Mouse (Mus musculus): ENCODE measurements around the gene Kcnj4. TPM values are rescaled to one million over a fixed set of nuclear protein-coding genes. Genes with fewer than 3 reads are reported as not detected.

The Kcnj4 gene
- polyA plus RNA-seq, 2 experiments = not detected

GRCm38 (mm10) chr15:79441331-79442256, 63.4 kb downstream of the Kcnj4 start:
- Histone ChIP-seq H3K27ac (no peak overlapping the region), H3K4me3 (ENCODE audit: insufficient read depth in 1 of 2, low read depth in 2 of 2, low read length in 2 of 2) (peak overlapping the region; percentile 64), H3K9me3 (ENCODE audit: control insufficient read depth, low read length) (no peaks in the 10 kb centered on the region), H3K36me3 (replicated peaks; ENCODE audit: control insufficient read depth, insufficient read depth, low read depth) (no peaks in the 10 kb centered on the region), H3K9ac (replicated peaks) (peak overlapping the region; percentile 70), H3K27me3 (ENCODE audit: control insufficient read depth, insufficient read depth, low read length) (no peaks in the 10 kb centered on the region; the same call in 1 of the 2 replicates), H3K4me1 (replicated peaks; ENCODE audit: control insufficient read depth in 2 of 2, insufficient read depth in 2 of 2, low read length in 1 of 2) (peaks cover 0 to 2% of the 10 kb centered on the region in 2 experiments; a peak in 2 of 4 replicates), H3K4me2 (ENCODE audit: low read depth) (peak overlapping the region; percentile 71)
- WGBS (ENCODE audit: insufficient replicate concordance) = 1% methylated on average over 81 of the region's 107 CpGs
- DNase-seq (ENCODE audit: low read depth in 3 of 3, low spot score in 3 of 3) (peak in 1 of 3 experiments; percentile 28), ATAC-seq (ENCODE audit: insufficient read depth) (peak; percentile 70; the same call in 1 of the 2 replicates)
- TF ChIP-seq CTCF (IDR thresholded peaks at IDR 0.05; ENCODE audit: low read depth) (no peak), EP300 (IDR thresholded peaks at IDR 0.05; ENCODE audit: low read depth) (no peak)

GRCm38 (mm10) chr15:79440651-79441330, 64.2 kb downstream of the Kcnj4 start:
- no peaks in the 10 kb centered on the region for H3K36me3 ChIP-seq (replicated peaks; ENCODE audit: control insufficient read depth, insufficient read depth, low read depth)
- TF ChIP-seq CTCF (IDR thresholded peaks at IDR 0.05; ENCODE audit: low read depth) (no peak), EP300 (IDR thresholded peaks at IDR 0.05; ENCODE audit: low read depth) (no peak)
- H3K9me3 ChIP-seq (ENCODE audit: control insufficient read depth, low read length) = no peaks in the 10 kb centered on the region
- peak overlapping the region; percentile 70 for H3K9ac ChIP-seq (replicated peaks)
- H3K4me2 ChIP-seq (ENCODE audit: low read depth) = peak overlapping the region; percentile 71
- WGBS (ENCODE audit: insufficient replicate concordance) = 28% methylated on average over 11 of the region's 11 CpGs
- no peak for ATAC-seq (ENCODE audit: insufficient read depth)
- no peaks in the 10 kb centered on the region; the same call in 1 of the 2 replicates for H3K27me3 ChIP-seq (ENCODE audit: control insufficient read depth, insufficient read depth, low read length)
- H3K27ac ChIP-seq = no peak overlapping the region
- DNase-seq (ENCODE audit: low read depth in 3 of 3, low spot score in 3 of 3) = no peak
- H3K4me1 ChIP-seq (replicated peaks; ENCODE audit: control insufficient read depth in 2 of 2, insufficient read depth in 2 of 2, low read length in 1 of 2) = peaks cover 0 to 4% of the 10 kb centered on the region in 2 experiments; a peak in 2 of 4 replicates
- peak overlapping the region; percentile 64 for H3K4me3 ChIP-seq (ENCODE audit: insufficient read depth in 1 of 2, low read depth in 2 of 2, low read length in 2 of 2)

GRCm38 (mm10) chr15:79440223-79440622, 64.8 kb downstream of the Kcnj4 start:
- Histone ChIP-seq H3K27ac (no peak overlapping the region), H3K9ac (replicated peaks) (no peak overlapping the region), H3K4me3 (ENCODE audit: insufficient read depth in 1 of 2, low read depth in 2 of 2, low read length in 2 of 2) (no peak overlapping the region), H3K27me3 (ENCODE audit: control insufficient read depth, insufficient read depth, low read length) (no peaks in the 10 kb centered on the region; the same call in 1 of the 2 replicates), H3K4me1 (replicated peaks; ENCODE audit: control insufficient read depth in 2 of 2, insufficient read depth in 2 of 2, low read length in 1 of 2) (peaks cover 2 to 9% of the 10 kb centered on the region in 2 experiments), H3K9me3 (ENCODE audit: control insufficient read depth, low read length) (no peaks in the 10 kb centered on the region), H3K4me2 (ENCODE audit: low read depth) (no peak overlapping the region), H3K36me3 (replicated peaks; ENCODE audit: control insufficient read depth, insufficient read depth, low read depth) (no peaks in the 10 kb centered on the region)
- 64% methylated on average over 4 of the region's 4 CpGs for WGBS (ENCODE audit: insufficient replicate concordance)
- DNase-seq (ENCODE audit: low read depth in 3 of 3, low spot score in 3 of 3) (no peak), ATAC-seq (ENCODE audit: insufficient read depth) (no peak)
- TF ChIP-seq EP300 (IDR thresholded peaks at IDR 0.05; ENCODE audit: low read depth) = no peak
- TF ChIP-seq CTCF (IDR thresholded peaks at IDR 0.05; ENCODE audit: low read depth) = no peak

DNA sequence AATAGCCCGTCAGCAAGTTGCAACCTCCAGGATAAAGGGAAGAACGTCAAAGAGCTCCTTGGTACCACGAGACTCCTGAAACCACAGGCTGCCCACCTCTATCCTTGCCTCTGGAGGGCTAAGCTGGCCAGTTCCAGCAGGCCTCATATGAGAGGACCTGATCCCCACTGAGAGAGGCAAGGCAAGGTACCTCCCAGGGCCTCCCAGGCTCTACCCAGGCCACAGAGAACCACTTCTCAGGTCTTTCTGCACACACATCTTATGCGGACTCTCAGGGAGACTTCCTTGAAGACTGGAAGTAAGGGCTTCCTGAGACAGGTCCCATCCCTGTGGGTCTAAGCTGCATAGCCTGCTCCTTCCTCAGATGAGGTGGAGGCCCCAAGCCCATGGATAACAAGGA, 65.7 kb downstream of the Kcnj4 start:
- Histone ChIP-seq H3K4me1 (replicated peaks; ENCODE audit: control insufficient read depth in 2 of 2, insufficient read depth in 2 of 2, low read length in 1 of 2) (peaks cover 4 to 10% of the 10 kb centered on the region in 2 experiments), H3K27me3 (ENCODE audit: control insufficient read depth, insufficient read depth, low read length) (no peaks in the 10 kb centered on the region; the same call in 1 of the 2 replicates), H3K9me3 (ENCODE audit: control insufficient read depth, low read length) (no peaks in the 10 kb centered on the region), H3K4me3 (ENCODE audit: insufficient read depth in 1 of 2, low read depth in 2 of 2, low read length in 2 of 2) (no peak overlapping the region), H3K27ac (no peak overlapping the region), H3K36me3 (replicated peaks; ENCODE audit: control insufficient read depth, insufficient read depth, low read depth) (no peaks in the 10 kb centered on the region), H3K4me2 (ENCODE audit: low read depth) (no peak overlapping the region), H3K9ac (replicated peaks) (no peak overlapping the region)
- ATAC-seq (ENCODE audit: insufficient read depth) (no peak), DNase-seq (ENCODE audit: low read depth in 3 of 3, low spot score in 3 of 3) (no peak)
- TF ChIP-seq CTCF (IDR thresholded peaks at IDR 0.05; ENCODE audit: low read depth) (no peak), EP300 (IDR thresholded peaks at IDR 0.05; ENCODE audit: low read depth) (no peak)
- 63% methylated on average over 4 of the region's 4 CpGs for WGBS (ENCODE audit: insufficient replicate concordance)

DNA sequence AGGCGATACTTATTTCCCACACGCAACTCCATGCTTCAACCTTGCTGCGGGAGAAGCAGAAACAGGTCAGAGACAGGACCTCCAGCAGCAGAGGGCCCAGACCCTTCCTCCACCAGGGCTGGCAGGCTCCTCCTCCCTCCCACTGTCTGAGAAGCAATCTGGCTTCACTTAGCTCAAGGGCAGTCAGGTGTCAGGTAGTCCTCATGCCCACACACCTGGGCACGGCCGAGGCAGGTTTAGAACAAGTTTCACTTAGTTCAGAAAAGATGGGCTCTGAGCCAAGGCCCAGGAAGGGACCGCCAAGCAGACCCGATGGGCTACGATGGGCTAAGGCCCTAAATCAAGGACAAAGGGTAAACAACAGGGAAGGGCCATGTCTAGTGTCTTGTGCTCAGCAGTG, 66.2 kb downstream of the Kcnj4 start:
- no peak for DNase-seq (ENCODE audit: low read depth in 3 of 3, low spot score in 3 of 3)
- Histone ChIP-seq H3K9me3 (ENCODE audit: control insufficient read depth, low read length) (no peaks in the 10 kb centered on the region), H3K9ac (replicated peaks) (no peak overlapping the region), H3K4me1 (replicated peaks; ENCODE audit: control insufficient read depth in 2 of 2, insufficient read depth in 2 of 2, low read length in 1 of 2) (peaks cover 4 to 10% of the 10 kb centered on the region in 2 experiments), H3K27me3 (ENCODE audit: control insufficient read depth, insufficient read depth, low read length) (no peaks in the 10 kb centered on the region; the same call in 1 of the 2 replicates), H3K36me3 (replicated peaks; ENCODE audit: control insufficient read depth, insufficient read depth, low read depth) (no peaks in the 10 kb centered on the region), H3K4me2 (ENCODE audit: low read depth) (no peak overlapping the region), H3K4me3 (ENCODE audit: insufficient read depth in 1 of 2, low read depth in 2 of 2, low read length in 2 of 2) (no peak overlapping the region), H3K27ac (no peak overlapping the region)
- 68% methylated on average over 8 of the region's 8 CpGs for WGBS (ENCODE audit: insufficient replicate concordance)
- no peak for TF ChIP-seq EP300 (IDR thresholded peaks at IDR 0.05; ENCODE audit: low read depth)
- no peak for TF ChIP-seq CTCF (IDR thresholded peaks at IDR 0.05; ENCODE audit: low read depth)
- ATAC-seq (ENCODE audit: insufficient read depth) = no peak

Measured in liver, embryonic 14.5 days (tissue).